Mouse (Mus musculus) C2C12 (cell line): ENCODE data around the gene Slc12a8.

Experiments used
- CTCF ChIP-seq: IDR thresholded peaks from one replicate; pipeline ENCODE4 v1.5.1; 2011; ENCODE audit not compliant: control insufficient read depth, insufficient read depth, insufficient read length
- MAX ChIP-seq: IDR thresholded peaks from one replicate; pipeline ENCODE4 v1.6.1; 2011; ENCODE audit warnings: mild to moderate bottlenecking, control low read depth
- MYOD1 ChIP-seq: IDR thresholded peaks from one replicate; pipeline ENCODE4 v1.6.1; 2011; ENCODE audit warnings: low read depth; ENCODE audit not compliant: control insufficient read depth, insufficient read length

DNA sequence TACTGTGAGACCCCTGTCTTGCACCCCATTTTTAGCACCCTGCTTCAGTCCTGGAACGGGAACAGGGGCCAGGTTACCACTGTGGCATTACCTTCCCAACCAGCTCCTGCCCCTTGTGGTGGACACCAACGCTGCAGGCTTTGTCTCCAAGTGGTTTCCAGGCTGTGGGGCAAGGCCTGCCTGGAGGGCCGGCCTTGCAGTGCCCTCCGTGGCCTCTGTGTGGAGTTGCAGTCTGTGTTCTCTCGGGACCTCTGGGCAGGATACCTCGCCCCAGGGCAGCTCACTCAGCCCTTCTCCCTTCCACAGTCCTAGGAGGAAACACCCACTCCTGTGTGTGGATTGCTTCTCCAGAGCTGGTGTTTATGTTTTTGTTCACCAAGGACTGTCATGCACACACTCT lies 43.2 kb downstream of the Slc12a8 start:
- peak; percentile 91 for TF ChIP-seq CTCF
- TF ChIP-seq MAX, result no peak
- no peak for TF ChIP-seq MYOD1
